Mouse (Mus musculus) E14TG2a.4 (cell line): ENCODE data around the gene Dgkd.

ENCODE experiments used
- CTCF ChIP-seq: conservative IDR thresholded peaks from 2 replicates; pipeline ENCODE4 v1.5.1; 2014; ENCODE audit warnings: low read length
- NANOG ChIP-seq: IDR thresholded peaks from 2 replicates; pipeline ENCODE4 v1.6.1; 2014; ENCODE audit warnings: borderline replicate concordance, low read length, mixed read lengths

DNA sequence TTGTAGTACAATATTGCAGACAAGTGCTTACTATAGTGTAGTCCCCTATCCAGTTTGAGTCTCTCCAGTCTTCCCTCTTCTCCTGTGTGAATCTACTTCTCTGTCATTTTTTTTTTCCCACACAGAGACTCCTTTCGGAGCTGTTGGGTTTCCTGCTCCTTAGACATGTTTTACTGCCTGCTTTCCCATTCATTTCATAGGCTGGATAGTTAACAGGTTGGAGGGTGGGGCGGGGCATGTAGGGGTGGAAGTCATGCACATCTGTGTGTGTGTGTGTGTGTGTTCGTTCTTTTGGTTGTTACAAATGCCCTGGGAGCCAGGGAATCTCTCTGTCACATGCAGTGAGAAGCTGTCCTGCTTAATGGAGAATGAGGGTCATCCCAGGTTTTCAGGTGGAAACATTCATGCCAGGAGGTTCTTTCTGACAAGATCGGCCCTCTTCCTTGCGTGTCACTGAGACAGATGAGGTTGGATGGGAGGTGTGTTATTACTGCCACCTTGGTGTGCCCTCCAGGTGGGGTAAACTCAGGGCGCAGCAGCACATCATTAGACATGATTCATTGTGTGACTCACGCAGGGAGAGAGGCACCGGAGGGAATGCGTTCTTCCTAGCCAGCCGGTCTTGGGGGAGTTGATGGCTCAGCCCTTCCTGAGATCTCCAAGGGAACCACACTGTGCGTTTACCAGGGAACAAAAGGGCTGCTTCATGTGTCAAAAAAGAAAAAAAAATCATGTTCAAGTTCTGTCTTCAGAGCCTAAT, 4.7 kb upstream of the Dgkd start:
- TF ChIP-seq CTCF (no peak), NANOG (no peak)
